Mouse (Mus musculus) embryo, embryonic 9.5 days (tissue): ENCODE measurements around the gene Gfral.

ENCODE experiments used
- DNase-seq: peaks from one replicate; pipeline ENCODE4 v3.0.0-alpha.2; 2017; ENCODE audit errors: extremely low spot score

The Gfral gene

DNA sequence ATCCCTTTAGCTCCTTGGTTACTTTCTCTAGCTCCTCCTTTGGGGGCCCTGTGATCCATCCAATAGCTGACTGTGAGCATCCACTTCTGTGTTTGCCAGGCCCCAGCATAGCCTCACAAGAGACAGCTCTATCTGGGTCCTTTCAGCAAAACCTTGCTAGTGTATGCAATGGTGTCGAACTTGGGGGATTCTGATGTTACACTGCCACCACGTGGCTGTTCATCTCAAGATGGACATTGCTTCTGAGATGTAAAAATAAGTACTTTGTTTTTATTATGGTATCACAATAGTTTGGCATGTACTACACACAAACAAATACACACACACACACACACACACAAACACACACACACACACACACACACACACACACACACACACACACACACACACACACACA lies 90.6 kb downstream of the Gfral start:
- DNase-seq: peak; percentile 53
